Mouse (Mus musculus) lung, postnatal 0 days (tissue): Measurements from ENCODE around the gene Ston1. TPM values are rescaled to one million over a fixed set of nuclear protein-coding genes. Genes with fewer than 3 reads are reported as not detected.

ENCODE experiments used
- ATAC-seq: fragments of 200-750 bp; cut with Nextera tagmentation; 2 replicates; pipeline ENCODE4 v1.8.0; 2017; ENCODE audit warnings: moderate library complexity
- DNase-seq: peaks from one replicate; pipeline ENCODE4 v3.0.0-alpha.2; 2016; ENCODE audit warnings: low spot score
- H3K27ac ChIP-seq: fragments of 300-500 bp; sonication (generic); 2 replicates; pipeline ENCODE4 v1.5.1; 2014; ENCODE audit warnings: antibody characterized with exemption, mild to moderate bottlenecking, low read length, mixed read lengths
- H3K27me3 ChIP-seq: fragments of 300-500 bp; sonication (generic); replicated peaks from 2 replicates; pipeline ENCODE4 v1.6.1; 2014; ENCODE audit warnings: low read length, mixed read lengths; ENCODE audit not compliant: insufficient read depth
- H3K36me3 ChIP-seq: fragments of 300-500 bp; sonication (generic); 2 replicates; pipeline ENCODE4 v1.6.1; 2014; ENCODE audit warnings: low read length, mixed read lengths; ENCODE audit not compliant: insufficient read depth
- H3K4me1 ChIP-seq: fragments of 300-500 bp; sonication (generic); 2 replicates; pipeline ENCODE4 v1.6.1; 2014; ENCODE audit warnings: antibody characterized with exemption, low read depth, low read length, mixed read lengths; ENCODE audit not compliant: insufficient read depth
- H3K4me2 ChIP-seq: fragments of 300-500 bp; sonication (generic); replicated peaks from 2 replicates; pipeline ENCODE4 v1.6.1; 2014; ENCODE audit warnings: low read depth, mild to moderate bottlenecking, low read length, moderate library complexity, mixed read lengths
- H3K4me3 ChIP-seq: fragments of 300-500 bp; sonication (generic); 2 replicates; pipeline ENCODE4 v1.5.1; 2014; ENCODE audit warnings: low read depth, low read length
- H3K9ac ChIP-seq: fragments of 300-500 bp; sonication (generic); replicated peaks from 2 replicates; pipeline ENCODE4 v1.6.1; 2014; ENCODE audit warnings: low read depth, mild to moderate bottlenecking
- H3K9me3 ChIP-seq: fragments of 300-500 bp; sonication (generic); 2 replicates; pipeline ENCODE4 v1.6.1; 2016; ENCODE audit warnings: low read length, mixed read lengths
- CTCF ChIP-seq: IDR thresholded peaks from 2 replicates; pipeline ENCODE4 v1.5.1; 2016; ENCODE audit warnings: antibody characterized with exemption, mild to moderate bottlenecking
- EP300 ChIP-seq: IDR thresholded peaks from 2 replicates; pipeline ENCODE4 v1.6.1; 2016; ENCODE audit warnings: antibody characterized with exemption, mild to moderate bottlenecking, control low read depth
- WGBS: fragments of 180-500 bp; shearing (Covaris S2); extraction: QIAGEN DNeasy Blood & Tissue Kit; methylation state at CpG from one replicate; pipeline ENCODE4 v1.1.7; 2014; 5-methylcytosine and 5-hydroxymethylcytosine counted together
- polyA plus RNA-seq: library from polyadenylated mRNA; unstranded; fragments of >200 nt; fragmentation: Nextera tagmentation; extraction: Ambion mirVana; gene quantifications from 2 replicates; pipeline ENCODE4 v1.2.1, GENCODE M21; 2015

Gene Ston1
- polyA plus RNA-seq, 1 experiment from 2014 or later = 6.9 TPM

DNA sequence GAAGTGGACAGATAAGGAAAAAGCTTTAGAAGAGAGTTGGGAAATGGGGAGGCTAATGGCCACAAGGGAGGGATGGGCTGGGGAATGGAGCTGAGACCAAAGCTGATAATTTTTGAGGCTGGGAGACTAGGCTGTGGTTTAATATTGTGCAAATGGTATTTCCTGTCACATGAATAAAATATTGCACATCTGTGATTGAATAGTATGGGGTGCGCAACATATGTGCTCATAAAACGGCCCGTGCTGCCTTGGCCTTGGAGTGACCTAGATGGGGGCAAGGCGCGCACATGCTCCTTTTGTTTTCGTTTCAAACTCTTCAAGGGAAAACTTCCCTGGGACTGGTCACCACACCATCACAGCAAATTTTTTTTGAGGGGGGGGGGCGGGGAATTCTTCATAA lies 28.4 kb downstream of the Ston1 start:
- Histone ChIP-seq H3K36me3 (peaks cover 1% of the 10 kb centered on the region; the same call in 1 of the 2 replicates), H3K4me1 (peaks cover 38% of the 10 kb centered on the region), H3K4me3 (0 out of 2 replicates have a peak overlapping the region, but pooled peaks have one; percentile 19), H3K9ac (no peak overlapping the region), H3K9me3 (no peaks in the 10 kb centered on the region), H3K4me2 (peak overlapping the region; percentile 45), H3K27me3 (no peaks in the 10 kb centered on the region), H3K27ac (peak overlapping the region; percentile 97)
- WGBS = 30% methylated on average over 7 of the region's 7 CpGs
- ATAC-seq = peak; percentile 12; the same call in 1 of the 2 replicates
- TF ChIP-seq CTCF (no peak), EP300 (no peak)
- DNase-seq = peak; percentile 69

DNA sequence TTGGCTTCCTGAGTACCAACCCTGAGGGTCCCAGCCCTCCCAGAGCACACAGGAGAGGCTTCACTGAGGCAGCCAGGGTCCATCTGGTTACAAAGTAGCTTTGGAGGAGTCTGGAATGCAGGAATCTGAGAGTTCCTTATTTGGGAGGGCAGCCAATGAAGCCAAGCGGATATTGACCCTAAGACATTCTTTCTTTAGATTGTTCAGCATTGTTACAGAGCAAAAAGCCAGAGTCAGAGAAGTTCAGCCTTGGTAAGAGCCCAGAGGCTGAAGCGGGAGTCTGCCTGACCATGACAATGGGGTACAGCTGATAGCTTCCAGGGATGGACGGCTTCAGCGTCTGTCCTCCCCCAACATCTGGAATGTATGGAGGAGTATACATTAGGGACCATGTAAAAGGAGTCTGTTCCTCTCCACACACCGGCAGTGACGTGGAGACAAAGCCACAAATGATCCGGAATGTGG lies 28.9 kb downstream of the Ston1 start:
- ATAC-seq (peak; percentile 9), DNase-seq (peak; percentile 82)
- peak overlapping the region; percentile 97 for H3K27ac ChIP-seq
- 25% methylated on average over 7 of the region's 7 CpGs for WGBS
- TF ChIP-seq EP300 = no peak
- no peak for TF ChIP-seq CTCF
- H3K4me3 ChIP-seq = peak overlapping the region; percentile 19; the same call in 1 of the 2 replicates
- H3K9me3 ChIP-seq = no peaks in the 10 kb centered on the region
- H3K36me3 ChIP-seq = no peaks in the 10 kb centered on the region
- peak overlapping the region; percentile 45 for H3K4me2 ChIP-seq
- H3K9ac ChIP-seq = no peak overlapping the region; the same call in 1 of the 2 replicates
- H3K4me1 ChIP-seq = peaks cover 40% of the 10 kb centered on the region
- no peaks in the 10 kb centered on the region for H3K27me3 ChIP-seq

DNA sequence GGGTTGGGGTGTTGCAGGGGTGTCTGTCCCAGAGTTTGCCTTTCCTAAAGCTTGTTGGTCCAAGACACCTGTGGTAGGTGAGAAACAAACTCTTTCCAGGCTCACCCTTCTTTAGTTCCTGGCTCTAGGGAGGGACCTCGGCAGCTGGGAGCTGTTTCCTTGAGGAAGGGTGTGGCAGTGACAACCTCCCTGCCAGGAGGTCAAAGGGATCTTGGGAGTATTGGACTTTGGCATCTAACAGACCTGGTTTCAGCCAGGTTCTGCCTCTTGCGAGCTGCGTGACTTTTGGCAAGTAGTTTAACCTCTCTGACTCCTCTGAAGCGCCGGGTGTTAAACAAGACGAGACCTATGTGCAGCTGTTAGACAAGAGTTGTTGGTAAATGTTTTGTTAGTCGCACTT lies 29.7 kb downstream of the Ston1 start:
- Histone ChIP-seq H3K4me3 (peak overlapping the region; percentile 19; the same call in 1 of the 2 replicates), H3K4me1 (peaks cover 40% of the 10 kb centered on the region), H3K27ac (peak overlapping the region; percentile 97), H3K36me3 (no peaks in the 10 kb centered on the region), H3K9me3 (no peaks in the 10 kb centered on the region), H3K4me2 (peak overlapping the region; percentile 45), H3K9ac (no peak overlapping the region; the same call in 1 of the 2 replicates), H3K27me3 (no peaks in the 10 kb centered on the region)
- TF ChIP-seq EP300 (peak; percentile 55), CTCF (no peak)
- DNase-seq = peak; percentile 64
- ATAC-seq = no peak
- 28% methylated on average over 7 of the region's 7 CpGs for WGBS

DNA sequence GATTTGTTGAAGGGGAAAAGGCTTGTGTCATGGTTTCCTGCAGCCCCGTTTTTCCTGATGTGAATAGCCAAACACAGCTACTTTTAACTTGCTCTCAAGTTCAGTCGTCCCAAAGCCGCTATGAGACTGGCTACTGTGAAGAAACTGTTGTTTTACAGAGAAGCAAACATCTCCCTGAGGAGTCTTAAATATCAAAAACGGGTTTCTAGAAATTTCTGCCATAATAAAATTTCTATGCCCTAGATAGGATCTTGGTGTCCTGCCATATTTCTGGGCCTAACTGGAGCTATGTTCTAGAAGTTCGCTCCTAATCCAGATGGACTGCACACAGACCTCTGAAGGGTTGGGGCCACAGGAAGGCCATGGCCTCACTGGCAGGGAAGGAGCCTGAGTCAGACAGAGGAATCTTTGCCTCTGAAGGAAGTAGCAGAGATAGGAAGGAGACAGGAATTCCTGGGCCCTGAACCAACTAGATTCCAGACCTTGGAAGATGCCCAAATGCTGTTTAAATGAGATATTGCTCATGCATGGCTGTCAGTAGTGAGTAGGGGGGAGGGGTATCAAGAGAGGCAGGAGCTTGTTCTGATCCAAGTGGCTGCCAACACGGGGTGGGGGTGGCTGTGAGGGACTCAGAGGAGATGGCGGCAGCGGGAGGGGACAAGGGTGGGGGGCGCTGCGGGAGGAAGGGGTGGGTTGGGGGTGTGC lies 31.3 kb downstream of the Ston1 start:
- peak; percentile 91 for DNase-seq
- WGBS = 11% methylated on average over 9 of the region's 10 CpGs
- no peak overlapping the region for H3K4me3 ChIP-seq

DNA sequence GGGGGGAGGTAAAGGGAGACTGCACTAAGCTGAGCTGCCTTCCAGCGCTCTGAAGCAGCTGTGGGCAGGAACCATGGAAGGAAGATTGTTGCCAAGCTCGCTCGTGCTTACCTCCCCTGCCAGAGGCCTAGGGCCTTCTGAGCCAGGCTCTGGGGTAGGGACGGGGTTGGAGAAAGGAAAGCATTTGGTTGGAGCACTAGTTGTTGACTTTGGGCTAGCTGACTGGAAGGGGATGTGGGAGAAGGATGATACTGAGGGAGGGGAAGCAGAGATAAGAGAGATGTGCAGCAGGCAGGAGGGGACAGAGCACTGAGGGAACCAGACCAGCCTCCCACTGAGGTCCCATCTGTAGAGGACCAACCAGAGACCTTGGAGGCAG lies 31.9 kb downstream of the Ston1 start:
- H3K4me3 ChIP-seq = no peak overlapping the region
- no peaks in the 10 kb centered on the region for H3K36me3 ChIP-seq
- no peaks in the 10 kb centered on the region for H3K9me3 ChIP-seq
- H3K4me2 ChIP-seq = peak overlapping the region; percentile 34
- 12% methylated on average over 4 of the region's 4 CpGs for WGBS
- H3K4me1 ChIP-seq = peaks cover 46% of the 10 kb centered on the region
- peak; percentile 43 for ATAC-seq
- peak overlapping the region; percentile 23; the same call in 1 of the 2 replicates for H3K9ac ChIP-seq
- TF ChIP-seq CTCF (no peak), EP300 (no peak)
- H3K27ac ChIP-seq = peak overlapping the region; percentile 97
- DNase-seq = no peak
- H3K27me3 ChIP-seq = no peaks in the 10 kb centered on the region

More for the DNA sequence above, 31.3 kb downstream of the Ston1 start:
- Histone ChIP-seq H3K27ac (peak overlapping the region; percentile 97), H3K9me3 (no peaks in the 10 kb centered on the region), H3K4me2 (peak overlapping the region; percentile 34), H3K27me3 (no peaks in the 10 kb centered on the region), H3K36me3 (no peaks in the 10 kb centered on the region), H3K4me1 (peaks cover 46% of the 10 kb centered on the region), H3K9ac (0 out of 2 replicates have a peak overlapping the region, but pooled peaks have one; percentile 23)
- no peak for TF ChIP-seq CTCF
- TF ChIP-seq EP300 = peak; percentile 90
- ATAC-seq = peak; percentile 75

DNA sequence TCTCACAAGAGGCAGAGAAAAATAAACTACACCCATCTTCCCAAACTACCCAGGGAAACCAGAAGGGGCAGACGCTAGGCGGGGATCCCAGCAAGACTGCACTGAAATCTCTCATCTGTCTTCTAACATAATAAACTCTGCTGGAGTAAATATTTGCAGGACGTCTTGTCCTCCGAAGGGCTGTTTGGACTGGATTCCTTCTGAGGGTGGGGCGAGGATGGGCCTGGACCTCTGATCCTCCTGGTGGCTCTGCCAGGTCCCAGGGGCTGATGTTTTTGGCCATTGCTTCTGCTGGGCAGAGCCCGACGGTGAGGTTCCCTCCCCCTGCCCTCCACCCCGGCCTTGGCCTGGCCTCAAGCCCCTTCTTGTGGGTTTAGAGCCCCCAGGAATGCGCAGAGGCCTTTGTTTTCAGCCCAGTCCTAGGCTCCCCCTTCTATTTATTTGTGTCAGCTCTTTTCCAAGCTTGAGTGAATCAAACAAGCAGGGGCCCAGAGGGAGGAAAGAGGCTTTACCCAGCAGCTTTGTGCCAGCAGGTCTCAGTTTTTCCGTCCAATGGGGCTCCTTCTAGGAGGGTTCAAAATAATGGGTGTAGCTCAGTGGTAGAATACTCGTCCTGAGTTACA lies 32.6 kb downstream of the Ston1 start:
- Histone ChIP-seq H3K4me1 (peaks cover 46% of the 10 kb centered on the region), H3K36me3 (no peaks in the 10 kb centered on the region), H3K9me3 (no peaks in the 10 kb centered on the region), H3K27me3 (no peaks in the 10 kb centered on the region), H3K27ac (peak overlapping the region; percentile 97), H3K4me2 (peak overlapping the region; percentile 29; the same call in 1 of the 2 replicates), H3K9ac (no peak overlapping the region; the same call in 1 of the 2 replicates), H3K4me3 (no peak overlapping the region)
- ATAC-seq (peak; percentile 71), DNase-seq (peak; percentile 91)
- TF ChIP-seq EP300 (peak; percentile 96), CTCF (peak; percentile 59)
- WGBS = 10% methylated on average over 11 of the region's 11 CpGs
